Mouse (Mus musculus): ENCODE results near the gene Pou4f1. TPM values are rescaled to one million over a fixed set of nuclear protein-coding genes. Genes with fewer than 3 reads are reported as not detected.

The Pou4f1 gene
- polyA plus RNA-seq, 1 experiment from 2014 or later: 0.15 TPM

GRCm38 (mm10) chr14:104459513-104460111, 8.2 kb downstream of the Pou4f1 start:
- Histone ChIP-seq H3K27ac (ENCODE audit: low read depth) (no peak overlapping the region), H3K36me3 (ENCODE audit: control insufficient read depth, insufficient read depth, low read length) (no peaks in the 10 kb centered on the region), H3K9ac (ENCODE audit: low read length) (no peak overlapping the region), H3K4me3 (ENCODE audit: low read depth, low read length) (no peak overlapping the region), H3K4me2 (ENCODE audit: low read length) (no peak overlapping the region), H3K9me3 (ENCODE audit: control insufficient read depth, low read length) (no peaks in the 10 kb centered on the region), H3K4me1 (replicated peaks; ENCODE audit: control insufficient read depth, insufficient read depth, low read length) (no peaks in the 10 kb centered on the region), H3K27me3 (replicated peaks; ENCODE audit: control insufficient read depth, insufficient read depth, low read length) (peaks cover 91% of the 10 kb centered on the region)
- under 1% methylated on average over 25 of the region's 25 CpGs for WGBS
- ATAC-seq (replicated peaks; ENCODE audit: low FRiP score, low TSS enrichment, low read depth) (no peak), DNase-seq (ENCODE audit: low spot score) (peak; percentile 66)

- Histone ChIP-seq H3K4me1 (replicated peaks; ENCODE audit: control insufficient read depth, insufficient read depth, low read length) (no peaks in the 10 kb centered on the region), H3K9ac (ENCODE audit: low read length) (no peak overlapping the region), H3K27me3 (replicated peaks; ENCODE audit: control insufficient read depth, insufficient read depth, low read length) (peaks cover 89% of the 10 kb centered on the region), H3K36me3 (ENCODE audit: control insufficient read depth, insufficient read depth, low read length) (no peaks in the 10 kb centered on the region), H3K27ac (ENCODE audit: low read depth) (no peak overlapping the region), H3K4me2 (ENCODE audit: low read length) (no peak overlapping the region), H3K4me3 (ENCODE audit: low read depth, low read length) (no peak overlapping the region), H3K9me3 (ENCODE audit: control insufficient read depth, low read length) (no peaks in the 10 kb centered on the region)
- under 1% methylated on average over 19 of the region's 19 CpGs for WGBS
- ATAC-seq (replicated peaks; ENCODE audit: low FRiP score, low TSS enrichment, low read depth) (no peak), DNase-seq (ENCODE audit: low spot score) (peak; percentile 55)
These were observed 8.9 kb downstream of the Pou4f1 start for GRCm38 (mm10) chr14:104458728-104459512.

GRCm38 (mm10) chr14:104457966-104458710, 9.7 kb downstream of the Pou4f1 start:
- under 1% methylated on average over 20 of the region's 20 CpGs for WGBS

GRCm38 (mm10) chr14:104456976-104457375, 10.8 kb downstream of the Pou4f1 start:
- H3K4me1 ChIP-seq (replicated peaks; ENCODE audit: control insufficient read depth, insufficient read depth, low read length): no peaks in the 10 kb centered on the region
- ATAC-seq (replicated peaks; ENCODE audit: low FRiP score, low TSS enrichment, low read depth) (no peak), DNase-seq (ENCODE audit: low spot score) (no peak)
- no peak overlapping the region for H3K4me2 ChIP-seq (ENCODE audit: low read length)
- no peaks in the 10 kb centered on the region for H3K9me3 ChIP-seq (ENCODE audit: control insufficient read depth, low read length)
- H3K4me3 ChIP-seq (ENCODE audit: low read depth, low read length): no peak overlapping the region
- 2% methylated on average over 5 of the region's 5 CpGs for WGBS
- no peak overlapping the region for H3K9ac ChIP-seq (ENCODE audit: low read length)
- no peak overlapping the region for H3K27ac ChIP-seq (ENCODE audit: low read depth)
- no peaks in the 10 kb centered on the region for H3K36me3 ChIP-seq (ENCODE audit: control insufficient read depth, insufficient read depth, low read length)
- peaks cover 77% of the 10 kb centered on the region for H3K27me3 ChIP-seq (replicated peaks; ENCODE audit: control insufficient read depth, insufficient read depth, low read length)

More at GRCm38 (mm10) chr14:104457966-104458710, 9.7 kb downstream of the Pou4f1 start:
- H3K4me2 ChIP-seq (ENCODE audit: low read length): no peak overlapping the region
- no peak overlapping the region for H3K27ac ChIP-seq (ENCODE audit: low read depth)
- H3K9me3 ChIP-seq (ENCODE audit: control insufficient read depth, low read length): no peaks in the 10 kb centered on the region
- no peak overlapping the region for H3K4me3 ChIP-seq (ENCODE audit: low read depth, low read length)
- H3K9ac ChIP-seq (ENCODE audit: low read length): no peak overlapping the region
- H3K4me1 ChIP-seq (replicated peaks; ENCODE audit: control insufficient read depth, insufficient read depth, low read length): no peaks in the 10 kb centered on the region
- peaks cover 81% of the 10 kb centered on the region for H3K27me3 ChIP-seq (replicated peaks; ENCODE audit: control insufficient read depth, insufficient read depth, low read length)
- H3K36me3 ChIP-seq (ENCODE audit: control insufficient read depth, insufficient read depth, low read length): no peaks in the 10 kb centered on the region
- DNase-seq (ENCODE audit: low spot score) (peak; percentile 68), ATAC-seq (replicated peaks; ENCODE audit: low FRiP score, low TSS enrichment, low read depth) (no peak)

- Histone ChIP-seq H3K9me3 (ENCODE audit: control insufficient read depth, low read length) (no peaks in the 10 kb centered on the region), H3K36me3 (ENCODE audit: control insufficient read depth, insufficient read depth, low read length) (no peaks in the 10 kb centered on the region), H3K4me1 (replicated peaks; ENCODE audit: control insufficient read depth, insufficient read depth, low read length) (no peaks in the 10 kb centered on the region), H3K27ac (ENCODE audit: low read depth) (no peak overlapping the region), H3K4me3 (ENCODE audit: low read depth, low read length) (no peak overlapping the region), H3K4me2 (ENCODE audit: low read length) (no peak overlapping the region), H3K27me3 (replicated peaks; ENCODE audit: control insufficient read depth, insufficient read depth, low read length) (peaks cover 52% of the 10 kb centered on the region), H3K9ac (ENCODE audit: low read length) (no peak overlapping the region)
- DNase-seq (ENCODE audit: low spot score) (peak; percentile 87), ATAC-seq (replicated peaks; ENCODE audit: low FRiP score, low TSS enrichment, low read depth) (no peak)
- 8% methylated on average over 4 of the region's 4 CpGs for WGBS
These were observed 14.0 kb downstream of the Pou4f1 start for GRCm38 (mm10) chr14:104453824-104454223.

- H3K36me3 ChIP-seq (ENCODE audit: control insufficient read depth, insufficient read depth, low read length): no peaks in the 10 kb centered on the region
- no peak overlapping the region for H3K4me3 ChIP-seq (ENCODE audit: low read depth, low read length)
- no peak for DNase-seq (ENCODE audit: low spot score)
- no peak overlapping the region for H3K4me2 ChIP-seq (ENCODE audit: low read length)
- no peaks in the 10 kb centered on the region for H3K9me3 ChIP-seq (ENCODE audit: control insufficient read depth, low read length)
- no peaks in the 10 kb centered on the region for H3K27me3 ChIP-seq (replicated peaks; ENCODE audit: control insufficient read depth, insufficient read depth, low read length)
- no peak for ATAC-seq (replicated peaks; ENCODE audit: low FRiP score, low TSS enrichment, low read depth)
- 49% methylated on average over 2 of the region's 2 CpGs for WGBS
- H3K27ac ChIP-seq (ENCODE audit: low read depth): no peak overlapping the region
- no peaks in the 10 kb centered on the region for H3K4me1 ChIP-seq (replicated peaks; ENCODE audit: control insufficient read depth, insufficient read depth, low read length)
- H3K9ac ChIP-seq (ENCODE audit: low read length): no peak overlapping the region
These were observed 33.5 kb downstream of the Pou4f1 start for GRCm38 (mm10) chr14:104434293-104434692.

- Histone ChIP-seq H3K9ac (ENCODE audit: low read length) (no peak overlapping the region), H3K27me3 (replicated peaks; ENCODE audit: control insufficient read depth, insufficient read depth, low read length) (no peaks in the 10 kb centered on the region), H3K4me1 (replicated peaks; ENCODE audit: control insufficient read depth, insufficient read depth, low read length) (no peaks in the 10 kb centered on the region), H3K36me3 (ENCODE audit: control insufficient read depth, insufficient read depth, low read length) (no peaks in the 10 kb centered on the region), H3K9me3 (ENCODE audit: control insufficient read depth, low read length) (no peaks in the 10 kb centered on the region), H3K27ac (ENCODE audit: low read depth) (no peak overlapping the region), H3K4me3 (ENCODE audit: low read depth, low read length) (no peak overlapping the region), H3K4me2 (ENCODE audit: low read length) (no peak overlapping the region)
- DNase-seq (ENCODE audit: low spot score): no peak
- ATAC-seq (replicated peaks; ENCODE audit: low FRiP score, low TSS enrichment, low read depth): no peak
- WGBS: 64% methylated on average over 4 of the region's 4 CpGs
These were observed 37.0 kb downstream of the Pou4f1 start for GRCm38 (mm10) chr14:104430819-104431218.

- 68% methylated on average over 14 of the region's 14 CpGs for WGBS
These were observed 43.9 kb downstream of the Pou4f1 start for GRCm38 (mm10) chr14:104423688-104424470.

More at GRCm38 (mm10) chr14:104423688-104424470, 43.9 kb downstream of the Pou4f1 start:
- no peak overlapping the region for H3K4me3 ChIP-seq (ENCODE audit: low read depth, low read length)
- no peaks in the 10 kb centered on the region for H3K36me3 ChIP-seq (ENCODE audit: control insufficient read depth, insufficient read depth, low read length)
- no peak overlapping the region for H3K27ac ChIP-seq (ENCODE audit: low read depth)
- no peak overlapping the region for H3K4me2 ChIP-seq (ENCODE audit: low read length)
- H3K4me1 ChIP-seq (replicated peaks; ENCODE audit: control insufficient read depth, insufficient read depth, low read length): no peaks in the 10 kb centered on the region
- DNase-seq (ENCODE audit: low spot score): no peak
- no peaks in the 10 kb centered on the region for H3K27me3 ChIP-seq (replicated peaks; ENCODE audit: control insufficient read depth, insufficient read depth, low read length)
- no peak overlapping the region for H3K9ac ChIP-seq (ENCODE audit: low read length)
- H3K9me3 ChIP-seq (ENCODE audit: control insufficient read depth, low read length): no peaks in the 10 kb centered on the region
- ATAC-seq (replicated peaks; ENCODE audit: low FRiP score, low TSS enrichment, low read depth): no peak

Measured in intestine, embryonic 14.5 days (tissue).